Mouse (Mus musculus) myocyte (in vitro differentiated cells): ENCODE measurements around the gene Tanc1.

Source experiments
- MYOD1 ChIP-seq, 3 experiments: IDR thresholded peaks; one replicate each; pipeline ENCODE4 v1.6.1; 2011; ENCODE audit warnings: control low read depth in 2 of 3, low read depth in 2 of 3, mild to moderate bottlenecking in 2 of 3, moderate library complexity in 1 of 3; ENCODE audit not compliant: insufficient read length in 2 of 3, control insufficient read depth in 1 of 3
- POLR2A ChIP-seq: IDR thresholded peaks from one replicate; pipeline ENCODE4 v1.6.1; 2011; ENCODE audit warnings: low read depth, mild to moderate bottlenecking, control low read depth, moderate library complexity; ENCODE audit not compliant: insufficient read length
- POLR2AphosphoS2 ChIP-seq: IDR thresholded peaks from one replicate; pipeline ENCODE4 v1.6.1; 2011; ENCODE audit warnings: low read depth, control low read depth; ENCODE audit not compliant: insufficient read length
- TCF3 ChIP-seq: IDR thresholded peaks from one replicate; pipeline ENCODE4 v1.6.1; 2011; ENCODE audit warnings: low read depth, control low read depth; ENCODE audit not compliant: insufficient read length
- USF1 ChIP-seq: IDR thresholded peaks from one replicate; pipeline ENCODE4 v1.6.1; 2011; ENCODE audit warnings: low read depth, mild to moderate bottlenecking, control low read depth, moderate library complexity

- TF ChIP-seq MYOD1 (IDR thresholded peaks at IDR 0.05; ENCODE audit: control insufficient read depth in 1 of 3, insufficient read length in 2 of 3, low read depth in 2 of 3) (no peak), POLR2AphosphoS2 (no peak), USF1 (no peak), TCF3 (no peak), POLR2A (no peak)
These were observed 104.6 kb downstream of the Tanc1 start for GRCm38 (mm10) chr2:59716461-59716860.
